Mouse (Mus musculus) layer of hippocampus, adult 8-10 months (tissue): Measurements from ENCODE around the gene Bnc2. TPM values are rescaled to one million over a fixed set of nuclear protein-coding genes. Genes with fewer than 3 reads are reported as not detected.

Experiments used
- DNase-seq, 2 experiments: peaks; one replicate each; pipeline ENCODE4 v3.0.0; 2022; ENCODE audit warnings: low spot score in 2 of 2
- total RNA-seq, 4 experiments: library from RNA; stranded (reverse); gene quantifications; 2 replicates each; pipeline ENCODE4 v1.2.4; 2022

Gene Bnc2
- total RNA-seq, 4 experiments from 2014 or later, result 1.2 to 2.2 (median 1.3) TPM

GRCm38 (mm10) chr4:84633991-84634390, 41.1 kb downstream of the Bnc2 start:
- no peak for DNase-seq

GRCm38 (mm10) chr4:84632832-84633789, 42.0 kb downstream of the Bnc2 start:
- DNase-seq, result no peak

- no peak for DNase-seq
These were observed 47.5 kb downstream of the Bnc2 start for GRCm38 (mm10) chr4:84627616-84628015.

GRCm38 (mm10) chr4:84623312-84623711, 51.8 kb downstream of the Bnc2 start:
- DNase-seq, result no peak

- no peak for DNase-seq
These were observed 53.3 kb downstream of the Bnc2 start for GRCm38 (mm10) chr4:84621785-84622184.

- no peak for DNase-seq
These were observed 65.2 kb downstream of the Bnc2 start for GRCm38 (mm10) chr4:84609861-84610260.

- no peak for DNase-seq
These were observed 70.6 kb downstream of the Bnc2 start for GRCm38 (mm10) chr4:84604461-84604860.

GRCm38 (mm10) chr4:84580260-84580952, 94.7 kb downstream of the Bnc2 start:
- no peak for DNase-seq

- DNase-seq, result no peak
These were observed 96.8 kb downstream of the Bnc2 start for GRCm38 (mm10) chr4:84578296-84578695.

GRCm38 (mm10) chr4:84566123-84566522, 109.0 kb downstream of the Bnc2 start:
- DNase-seq, result no peak

- peak in 1 of 2 experiments; percentile 8 for DNase-seq
These were observed 129.7 kb downstream of the Bnc2 start for GRCm38 (mm10) chr4:84545204-84545871.

GRCm38 (mm10) chr4:84544646-84545045, 130.4 kb downstream of the Bnc2 start:
- no peak for DNase-seq

- no peak for DNase-seq
These were observed 134.5 kb downstream of the Bnc2 start for GRCm38 (mm10) chr4:84540531-84540930.

GRCm38 (mm10) chr4:84539396-84539795, 135.7 kb downstream of the Bnc2 start:
- DNase-seq, result no peak

- DNase-seq, result no peak
These were observed 145.9 kb downstream of the Bnc2 start for GRCm38 (mm10) chr4:84528886-84529789.

- DNase-seq, result no peak
These were observed 146.7 kb downstream of the Bnc2 start for GRCm38 (mm10) chr4:84528358-84528757.

- no peak for DNase-seq
These were observed 147.8 kb downstream of the Bnc2 start for GRCm38 (mm10) chr4:84527066-84527933.

- DNase-seq, result no peak
These were observed 151.3 kb downstream of the Bnc2 start for GRCm38 (mm10) chr4:84523651-84524221.

- no peak for DNase-seq
These were observed 151.9 kb downstream of the Bnc2 start for GRCm38 (mm10) chr4:84523211-84523610.
